Mouse (Mus musculus): ENCODE data around the gene H2-M10.5.
"Not testable (repeated sequence)": the region's sequence is repeated elsewhere in the genome, so short reads cannot be mapped to it uniquely, and the experiment has no call there.

H2-M10.5 gene

GRCm38 (mm10) chr17:36772610-36773009, at the start of gene H2-M10.5:
Gene H2-M10.5, plus strand, starts transcription at chr17:36772910.
- DNase-seq (ENCODE audit: low spot score): not testable (repeated sequence)

GRCm38 (mm10) chr17:36726046-36726445, 46.7 kb upstream of the H2-M10.5 start:
- DNase-seq (ENCODE audit: low spot score): peak; percentile 58

GRCm38 (mm10) chr17:36763816-36764215, 8.9 kb upstream of the H2-M10.5 start:
- DNase-seq (ENCODE audit: low spot score): no peak

- peak; percentile 19 for DNase-seq (ENCODE audit: low spot score)
These were observed 8.5 kb upstream of the H2-M10.5 start for GRCm38 (mm10) chr17:36764244-36764643.

GRCm38 (mm10) chr17:36765403-36765802, 7.3 kb upstream of the H2-M10.5 start:
- DNase-seq (ENCODE audit: low spot score): not testable (repeated sequence)

- no peak for DNase-seq (ENCODE audit: low spot score)
These were observed 8.8 kb downstream of the H2-M10.5 start for GRCm38 (mm10) chr17:36781533-36781932.

- peak; percentile 26 for DNase-seq (ENCODE audit: low spot score)
These were observed 13.8 kb downstream of the H2-M10.5 start for GRCm38 (mm10) chr17:36786483-36786886.

GRCm38 (mm10) chr17:36788351-36788750, 15.6 kb downstream of the H2-M10.5 start:
- no peak for DNase-seq (ENCODE audit: low spot score)

GRCm38 (mm10) chr17:36788801-36789200, 16.1 kb downstream of the H2-M10.5 start:
- DNase-seq (ENCODE audit: low spot score): peak; percentile 84

- no peak for DNase-seq (ENCODE audit: low spot score)
These were observed 26.8 kb downstream of the H2-M10.5 start for GRCm38 (mm10) chr17:36799493-36799892.

GRCm38 (mm10) chr17:36799921-36800462, 27.3 kb downstream of the H2-M10.5 start:
- not testable (repeated sequence) for DNase-seq (ENCODE audit: low spot score)

GRCm38 (mm10) chr17:36811871-36812270, 39.2 kb downstream of the H2-M10.5 start, which contains the start of gene H2-M10.6:
Gene H2-M10.6, plus strand, starts transcription at chr17:36812171.
- DNase-seq (ENCODE audit: low spot score): no peak

- peak; percentile 71 for DNase-seq (ENCODE audit: low spot score)
These were observed 51.3 kb downstream of the H2-M10.5 start for GRCm38 (mm10) chr17:36824005-36824404.

- DNase-seq (ENCODE audit: low spot score): peak; percentile 12
These were observed 52.8 kb downstream of the H2-M10.5 start for GRCm38 (mm10) chr17:36825525-36825924.
